Mouse (Mus musculus): Measurements from ENCODE around the gene Arsk. TPM values are rescaled to one million over a fixed set of nuclear protein-coding genes. Genes with fewer than 3 reads are reported as not detected.
A peak's percentile ranks its signal among the peaks of the same experiment; 100 is the strongest.

Arsk gene
- polyA plus RNA-seq, 1 experiment, result 5.6 TPM

DNA sequence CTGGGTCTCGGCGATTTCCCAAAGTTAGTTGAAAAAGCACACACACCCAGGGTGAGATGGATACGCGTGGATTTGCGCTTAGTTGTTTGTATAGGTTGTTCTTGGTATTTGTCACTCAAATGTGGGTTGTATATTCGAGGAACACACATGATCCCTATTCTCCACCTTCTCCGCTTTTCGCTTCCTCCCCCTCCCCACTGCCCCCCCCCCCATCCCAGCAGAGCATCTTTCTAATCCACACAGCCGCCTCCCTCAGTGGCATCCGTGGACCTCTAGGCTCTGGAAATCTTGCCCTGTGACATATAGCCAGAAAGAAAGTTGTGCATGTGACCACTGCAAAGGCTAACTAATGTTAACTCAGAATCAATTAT, 41.6 kb downstream of the Arsk start, which contains the start of gene Gpr150:
Gene Gpr150, minus strand, starts transcription at position 101 of the 371 bp plus-strand sequence.
- Histone ChIP-seq H3K4me3 (replicated peaks; ENCODE audit: insufficient read depth, low read depth, low read length) (peak within 1 kb of the TSS; percentile 73), H3K27ac (ENCODE audit: insufficient read depth, low read length) (peak within 1 kb of the TSS; percentile 84), H3K27me3 (ENCODE audit: control insufficient read depth, insufficient read depth, low read length) (no peaks in the 10 kb centered on the region), H3K4me1 (ENCODE audit: control insufficient read depth, insufficient read depth, low read length) (no peaks in the 10 kb centered on the region)
- 17% methylated on average over 10 of the region's 10 CpGs for WGBS
- TF ChIP-seq POLR2A (IDR thresholded peaks at IDR 0.05; ENCODE audit: borderline replicate concordance, insufficient read depth, low read length) (no peak), CTCF (IDR thresholded peaks at IDR 0.05; ENCODE audit: borderline replicate concordance, insufficient read depth, low read depth, low read length) (no peak)
- no peak for DNase-seq

DNA sequence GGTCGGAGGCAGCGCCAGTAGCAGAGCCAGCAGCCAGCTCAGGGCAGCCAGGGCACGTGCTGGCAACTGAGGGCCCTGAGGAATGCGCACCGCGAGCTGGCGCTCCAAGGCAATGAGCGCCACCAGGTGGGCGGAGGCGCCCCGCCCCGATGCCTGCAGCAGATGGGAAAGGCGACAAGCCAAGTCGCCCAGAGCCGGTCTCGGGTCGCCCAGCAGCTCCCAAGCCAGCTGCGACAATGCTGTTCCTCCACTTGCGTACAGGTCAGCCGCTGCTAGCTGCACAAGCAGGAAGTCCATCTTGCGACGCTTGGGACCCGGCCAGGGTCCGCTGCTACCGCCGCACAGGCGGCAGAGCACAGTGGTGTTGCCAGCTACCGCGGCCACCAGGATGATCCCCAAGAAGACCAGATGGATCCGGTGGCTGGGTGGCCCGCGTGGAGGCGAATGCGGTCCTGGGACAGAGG, 42.2 kb downstream of the Arsk start:
- Histone ChIP-seq H3K27ac (ENCODE audit: insufficient read depth, low read length) (peak overlapping the region; percentile 84), H3K4me3 (replicated peaks; ENCODE audit: insufficient read depth, low read depth, low read length) (peak overlapping the region; percentile 73), H3K27me3 (ENCODE audit: control insufficient read depth, insufficient read depth, low read length) (no peaks in the 10 kb centered on the region), H3K4me1 (ENCODE audit: control insufficient read depth, insufficient read depth, low read length) (no peaks in the 10 kb centered on the region)
- TF ChIP-seq POLR2A (IDR thresholded peaks at IDR 0.05; ENCODE audit: borderline replicate concordance, insufficient read depth, low read length), result peak; percentile 44; the same call in 1 of the 2 replicates
- TF ChIP-seq CTCF (IDR thresholded peaks at IDR 0.05; ENCODE audit: borderline replicate concordance, insufficient read depth, low read depth, low read length), result peak; percentile 10; the same call in 1 of the 2 replicates
- WGBS, result under 1% methylated on average over 34 of the region's 34 CpGs
- DNase-seq, result peak; percentile 87 to 90

DNA sequence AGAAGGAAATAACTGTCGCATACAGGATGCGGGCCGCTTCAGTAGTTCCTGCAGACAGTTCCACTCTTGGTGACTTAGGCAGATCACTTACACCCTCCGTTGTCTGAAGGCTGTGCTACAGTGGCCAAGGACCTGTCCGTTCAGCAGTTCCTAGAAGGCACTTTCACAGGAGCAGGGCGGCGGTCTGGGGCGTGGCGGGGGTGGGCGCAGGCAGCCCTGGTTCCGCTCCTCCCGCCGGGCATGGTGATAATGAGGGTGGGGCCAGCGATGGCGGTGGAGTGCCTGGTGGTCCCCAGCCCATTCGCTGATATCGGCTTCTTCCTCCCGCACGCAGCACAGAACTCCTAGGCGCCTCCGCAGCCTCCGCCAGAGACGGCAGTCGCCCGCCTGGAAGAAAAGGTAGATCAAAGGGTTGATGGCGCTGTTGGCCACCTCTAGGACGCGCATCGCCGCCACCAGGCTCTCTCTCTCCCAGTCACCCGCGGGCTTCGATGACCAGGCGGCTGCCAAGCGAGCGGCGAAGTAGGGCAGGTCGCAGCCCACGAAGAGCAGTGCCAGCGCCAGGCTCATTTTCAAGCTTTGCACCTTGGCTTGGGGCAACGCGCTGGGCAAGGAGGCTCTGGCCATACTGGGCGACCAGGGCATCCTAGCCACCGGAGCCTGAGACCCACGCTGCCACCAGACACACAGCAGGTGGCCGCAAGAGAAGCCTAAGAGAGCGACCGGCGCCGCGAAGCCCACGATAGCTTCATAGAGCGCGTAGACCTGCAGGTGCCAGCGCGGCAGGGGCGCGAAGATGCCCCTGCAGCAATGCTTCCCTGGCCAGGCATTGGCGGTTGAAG, 42.8 kb downstream of the Arsk start:
- WGBS, result under 1% methylated on average over 59 of the region's 59 CpGs
- peak overlapping the region; percentile 73 for H3K4me3 ChIP-seq (replicated peaks; ENCODE audit: insufficient read depth, low read depth, low read length)
- peak; percentile 77 to 80 for DNase-seq
- H3K27me3 ChIP-seq (ENCODE audit: control insufficient read depth, insufficient read depth, low read length), result no peaks in the 10 kb centered on the region
- TF ChIP-seq CTCF (IDR thresholded peaks at IDR 0.05; ENCODE audit: borderline replicate concordance, insufficient read depth, low read depth, low read length), result no peak
- no peaks in the 10 kb centered on the region for H3K4me1 ChIP-seq (ENCODE audit: control insufficient read depth, insufficient read depth, low read length)
- peak overlapping the region; percentile 84 for H3K27ac ChIP-seq (ENCODE audit: insufficient read depth, low read length)

DNA sequence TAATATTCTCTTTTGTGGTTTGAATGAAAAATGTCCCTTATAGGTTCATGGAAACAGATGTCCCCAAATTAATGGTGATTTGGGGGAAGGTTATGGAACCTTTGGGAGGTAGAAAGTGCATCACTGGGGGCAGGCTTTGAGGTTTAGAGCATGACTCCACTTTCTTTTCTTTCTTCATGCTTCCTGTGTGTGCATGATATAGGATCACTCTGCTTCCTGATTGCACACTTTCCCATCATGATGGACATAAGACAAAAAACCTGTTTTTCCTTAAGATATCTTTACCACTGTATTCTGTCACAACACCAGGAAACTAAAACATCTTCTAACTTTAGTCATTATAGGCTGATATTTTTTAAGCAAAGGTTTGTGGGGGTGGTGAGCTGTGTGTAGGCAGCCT, 53.5 kb downstream of the Arsk start:
- TF ChIP-seq CTCF (IDR thresholded peaks at IDR 0.05; ENCODE audit: borderline replicate concordance, insufficient read depth, low read depth, low read length) (no peak), POLR2A (IDR thresholded peaks at IDR 0.05; ENCODE audit: borderline replicate concordance, insufficient read depth, low read length) (no peak)
- no peak overlapping the region for H3K27ac ChIP-seq (ENCODE audit: insufficient read depth, low read length)
- no peak overlapping the region for H3K4me3 ChIP-seq (replicated peaks; ENCODE audit: insufficient read depth, low read depth, low read length)
- no peak for DNase-seq
- H3K27me3 ChIP-seq (ENCODE audit: control insufficient read depth, insufficient read depth, low read length), result no peaks in the 10 kb centered on the region
- no peaks in the 10 kb centered on the region for H3K4me1 ChIP-seq (ENCODE audit: control insufficient read depth, insufficient read depth, low read length)

DNA sequence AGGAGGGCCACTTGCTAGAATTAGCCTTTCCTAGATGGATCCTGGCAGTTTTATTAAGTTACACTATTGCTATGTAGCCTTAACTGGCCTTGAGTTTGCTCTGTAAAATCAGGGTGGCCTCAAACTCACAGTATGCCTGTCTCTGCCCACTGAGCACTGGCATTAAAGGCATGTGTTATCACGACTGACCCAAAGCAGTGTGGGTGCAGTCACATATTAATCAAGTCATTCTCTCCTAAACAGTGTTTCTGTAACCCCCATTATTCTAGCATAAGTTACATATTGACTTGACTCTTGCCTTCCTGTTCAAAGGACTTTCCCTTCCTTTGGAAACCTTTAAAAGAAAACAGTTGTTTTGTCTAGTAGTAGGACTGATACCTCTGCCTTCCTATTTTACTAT, 56.0 kb downstream of the Arsk start:
- H3K27ac ChIP-seq (ENCODE audit: insufficient read depth, low read length), result no peak overlapping the region
- H3K4me1 ChIP-seq (ENCODE audit: control insufficient read depth, insufficient read depth, low read length), result no peaks in the 10 kb centered on the region
- TF ChIP-seq POLR2A (IDR thresholded peaks at IDR 0.05; ENCODE audit: borderline replicate concordance, insufficient read depth, low read length) (no peak), CTCF (IDR thresholded peaks at IDR 0.05; ENCODE audit: borderline replicate concordance, insufficient read depth, low read depth, low read length) (no peak)
- H3K27me3 ChIP-seq (ENCODE audit: control insufficient read depth, insufficient read depth, low read length), result no peaks in the 10 kb centered on the region
- no peak overlapping the region for H3K4me3 ChIP-seq (replicated peaks; ENCODE audit: insufficient read depth, low read depth, low read length)
- DNase-seq, result no peak
- 64% methylated on average over 1 of the region's 1 CpGs for WGBS

DNA sequence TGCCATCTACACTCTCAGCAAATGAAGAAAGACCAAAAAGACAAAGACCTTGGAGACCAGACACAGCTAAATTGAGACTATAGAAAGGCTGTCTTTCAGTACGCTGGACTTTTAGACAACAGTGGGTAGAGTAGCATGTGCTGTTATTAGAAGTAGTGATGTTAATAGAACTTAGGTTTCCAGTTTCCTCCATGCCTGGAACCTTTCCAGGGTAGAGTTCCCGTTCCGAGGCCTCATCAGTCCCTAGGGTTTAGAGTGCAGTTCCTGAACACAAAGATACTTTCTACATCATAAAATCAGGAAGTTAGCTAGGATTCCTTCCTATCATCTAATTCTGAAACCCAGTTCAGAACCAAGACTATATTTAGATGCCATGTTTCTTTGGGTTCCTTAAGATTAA, 73.9 kb downstream of the Arsk start:
- no peak overlapping the region for H3K27ac ChIP-seq (ENCODE audit: insufficient read depth, low read length)
- TF ChIP-seq POLR2A (IDR thresholded peaks at IDR 0.05; ENCODE audit: borderline replicate concordance, insufficient read depth, low read length) (no peak), CTCF (IDR thresholded peaks at IDR 0.05; ENCODE audit: borderline replicate concordance, insufficient read depth, low read depth, low read length) (no peak)
- WGBS, result 37% methylated on average over 3 of the region's 3 CpGs
- no peaks in the 10 kb centered on the region for H3K4me1 ChIP-seq (ENCODE audit: control insufficient read depth, insufficient read depth, low read length)
- no peak for DNase-seq
- H3K27me3 ChIP-seq (ENCODE audit: control insufficient read depth, insufficient read depth, low read length), result no peaks in the 10 kb centered on the region
- no peak overlapping the region for H3K4me3 ChIP-seq (replicated peaks; ENCODE audit: insufficient read depth, low read depth, low read length)

DNA sequence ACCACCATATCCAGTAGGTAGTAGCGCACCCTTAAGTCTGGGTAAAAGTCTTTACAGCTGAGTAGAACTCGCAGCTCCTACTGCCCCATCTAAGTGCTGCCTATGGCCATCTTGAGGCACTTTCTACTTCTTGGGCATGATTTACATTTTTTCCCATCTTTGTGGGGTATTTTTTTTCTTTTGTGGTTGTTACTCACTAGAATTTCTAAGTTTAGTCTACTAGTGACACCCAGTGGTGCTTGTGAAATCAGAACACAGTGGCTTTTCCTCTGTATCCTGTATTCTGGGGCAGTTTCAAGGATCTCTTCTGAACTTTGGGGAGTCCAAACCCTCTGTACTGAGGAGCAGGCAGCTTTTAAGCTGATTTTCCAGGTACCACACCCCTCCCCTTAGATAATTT, 76.7 kb downstream of the Arsk start:
- Histone ChIP-seq H3K27me3 (ENCODE audit: control insufficient read depth, insufficient read depth, low read length) (no peaks in the 10 kb centered on the region), H3K4me1 (ENCODE audit: control insufficient read depth, insufficient read depth, low read length) (no peaks in the 10 kb centered on the region; the same call in 1 of the 2 replicates), H3K27ac (ENCODE audit: insufficient read depth, low read length) (no peak overlapping the region), H3K4me3 (replicated peaks; ENCODE audit: insufficient read depth, low read depth, low read length) (no peak overlapping the region)
- TF ChIP-seq CTCF (IDR thresholded peaks at IDR 0.05; ENCODE audit: borderline replicate concordance, insufficient read depth, low read depth, low read length), result no peak
- no peak for TF ChIP-seq POLR2A (IDR thresholded peaks at IDR 0.05; ENCODE audit: borderline replicate concordance, insufficient read depth, low read length)
- WGBS, result 92% methylated on average over 2 of the region's 2 CpGs
- DNase-seq, result no peak

DNA sequence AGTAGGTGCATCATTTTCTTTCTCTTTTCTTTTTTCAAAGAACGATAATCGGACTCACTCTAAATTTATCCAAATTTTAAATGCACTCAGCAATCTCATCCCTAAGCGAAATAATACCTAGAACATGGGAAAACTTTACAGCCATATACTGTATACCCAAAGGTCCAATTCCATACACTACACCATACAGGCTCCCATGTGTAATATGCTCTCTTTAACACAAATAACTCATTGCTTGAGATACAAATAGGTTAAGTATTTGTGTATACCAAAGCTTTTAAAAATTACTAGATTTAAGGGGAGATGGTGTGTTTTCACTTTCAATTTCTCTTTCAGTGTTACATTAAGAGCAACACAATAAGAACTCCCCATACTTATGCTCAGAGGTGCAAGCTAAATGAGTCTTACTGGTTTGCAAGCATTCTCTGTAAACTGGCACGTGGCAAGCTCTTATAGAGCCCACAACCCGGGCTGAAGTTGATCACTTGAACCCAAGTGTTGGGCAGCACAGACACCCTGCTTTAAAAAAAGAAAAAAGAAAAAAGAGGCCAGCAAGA, 79.5 kb downstream of the Arsk start:
- H3K27me3 ChIP-seq (ENCODE audit: control insufficient read depth, insufficient read depth, low read length), result no peaks in the 10 kb centered on the region
- no peaks in the 10 kb centered on the region; the same call in 1 of the 2 replicates for H3K4me1 ChIP-seq (ENCODE audit: control insufficient read depth, insufficient read depth, low read length)
- TF ChIP-seq POLR2A (IDR thresholded peaks at IDR 0.05; ENCODE audit: borderline replicate concordance, insufficient read depth, low read length) (no peak), CTCF (IDR thresholded peaks at IDR 0.05; ENCODE audit: borderline replicate concordance, insufficient read depth, low read depth, low read length) (no peak)
- WGBS, result 36% methylated on average over 5 of the region's 5 CpGs
- no peak for DNase-seq
- peak overlapping the region; percentile 82 for H3K4me3 ChIP-seq (replicated peaks; ENCODE audit: insufficient read depth, low read depth, low read length)
- no peak overlapping the region for H3K27ac ChIP-seq (ENCODE audit: insufficient read depth, low read length)

Data from cerebellum, adult 2 months (tissue).